9 mouse cellular contexts compared by ENCODE assay signal in genomic region chr9:62837611-62838010, GRCm38 (mm10). TPM values are rescaled to one million over a fixed set of nuclear protein-coding genes. Genes with fewer than 3 reads are reported as not detected.
DNase-seq lines count a peak whose midpoint lies in the region; ATAC-seq lines count a peak whose summit lies in the region.
"Had no signal": no experiment of that assay in that cellular context is flagged by ENCODE, and none has a peak within 500 bp of the region (broad histone marks: within the 10 kb centered on the region; RNA-seq: fewer than 3 reads in every experiment).

No protein-coding gene starts in this region.

- H3K27ac ChIP-seq in forebrain, embryonic 12.5 days, result peak overlapping the region; percentile 87; the same call in 1 of the 2 replicates
- no peak overlapping the region for H3K27ac ChIP-seq in forebrain, embryonic 14.5 days (ENCODE audit: low read depth, low read length)
- H3K27ac ChIP-seq in kidney, embryonic 16.5 days (ENCODE audit: low read length), result peak overlapping the region; percentile 83
- H3K27ac ChIP-seq in embryonic facial prominence, embryonic 13.5 days, result peak overlapping the region; percentile 92; the same call in 1 of the 2 replicates
- H3K27ac ChIP-seq in midbrain, embryonic 14.5 days (replicated peaks; ENCODE audit: low read depth, low read length), result 0 out of 2 replicates have a peak overlapping the region, but pooled peaks have one; percentile 0

- WGBS in forebrain, embryonic 12.5 days, result 71% methylated on average over 3 of the region's 3 CpGs
- WGBS in forebrain, embryonic 14.5 days, result 69% methylated on average over 3 of the region's 3 CpGs
- 25% methylated on average over 3 of the region's 3 CpGs for WGBS in kidney, embryonic 16.5 days
- 50% methylated on average over 3 of the region's 3 CpGs for WGBS in embryonic facial prominence, embryonic 13.5 days
- 54% methylated on average over 3 of the region's 3 CpGs for WGBS in midbrain, embryonic 14.5 days

- no peak for ATAC-seq in forebrain, embryonic 12.5 days (ENCODE audit: low FRiP score)
- ATAC-seq in forebrain, embryonic 14.5 days, result no peak
- peak; percentile 18; the same call in 1 of the 2 replicates for ATAC-seq in kidney, embryonic 16.5 days (ENCODE audit: low FRiP score, low TSS enrichment)
- ATAC-seq in embryonic facial prominence, embryonic 13.5 days (ENCODE audit: insufficient number of reproducible peaks, insufficient read depth, low FRiP score, low TSS enrichment, low read depth), result no peak
- ATAC-seq in midbrain, embryonic 14.5 days (ENCODE audit: low FRiP score, low TSS enrichment), result no peak

- H3K4me1 ChIP-seq in forebrain, embryonic 12.5 days, result peaks cover 26% of the 10 kb centered on the region
- peaks cover 6% of the 10 kb centered on the region for H3K4me1 ChIP-seq in forebrain, embryonic 14.5 days (ENCODE audit: control insufficient read depth, insufficient read depth, low read length)
- H3K4me1 ChIP-seq in kidney, embryonic 16.5 days (ENCODE audit: insufficient read depth, low read length), result peaks cover 19% of the 10 kb centered on the region
- H3K4me1 ChIP-seq in embryonic facial prominence, embryonic 13.5 days, result peaks cover 28% of the 10 kb centered on the region
- H3K4me1 ChIP-seq in midbrain, embryonic 14.5 days (ENCODE audit: control insufficient read depth, insufficient read depth, low read length), result peaks cover 14% of the 10 kb centered on the region; the same call in 1 of the 2 replicates

- DNase-seq in forebrain, embryonic 14.5 days (ENCODE audit: low spot score), result no peak
- DNase-seq in kidney, postnatal 10 days, result no peak
- no peak for DNase-seq in midbrain, embryonic 14.5 days
- DNase-seq in spleen, adult 18-20 months, result no peak
- DNase-seq in gastrocnemius, postnatal 4 days (ENCODE audit: low spot score in 2 of 2), result no peak
- DNase-seq: cerebellum, postnatal 14 days had no signal

- 0 out of 2 replicates have a peak, but pooled peaks cover 5% of the 10 kb centered on the region for H3K27me3 ChIP-seq in forebrain, embryonic 12.5 days
- no peaks in the 10 kb centered on the region for H3K27me3 ChIP-seq in forebrain, embryonic 14.5 days (replicated peaks; ENCODE audit: control insufficient read depth, insufficient read depth, low read length)
- no peaks in the 10 kb centered on the region for H3K27me3 ChIP-seq in kidney, embryonic 16.5 days (ENCODE audit: insufficient read depth, low read length)
- H3K27me3 ChIP-seq in embryonic facial prominence, embryonic 13.5 days, result no peaks in the 10 kb centered on the region
- H3K27me3 ChIP-seq in midbrain, embryonic 14.5 days (ENCODE audit: control insufficient read depth, insufficient read depth, low read length), result no peaks in the 10 kb centered on the region

- H3K4me2 ChIP-seq in forebrain, embryonic 12.5 days, result no peak overlapping the region
- no peak overlapping the region for H3K4me2 ChIP-seq in forebrain, embryonic 14.5 days (ENCODE audit: low read length)
- no peak overlapping the region for H3K4me2 ChIP-seq in kidney, embryonic 16.5 days (replicated peaks; ENCODE audit: low read depth, low read length)
- H3K4me2 ChIP-seq in embryonic facial prominence, embryonic 13.5 days, result 0 out of 2 replicates have a peak overlapping the region, but pooled peaks have one; percentile 89
- no peak overlapping the region; the same call in 1 of the 2 replicates for H3K4me2 ChIP-seq in midbrain, embryonic 14.5 days (ENCODE audit: low read length)

- H3K9ac ChIP-seq in forebrain, embryonic 12.5 days, result no peak overlapping the region
- no peak overlapping the region for H3K9ac ChIP-seq in forebrain, embryonic 14.5 days (ENCODE audit: low read length)
- H3K9ac ChIP-seq in kidney, embryonic 16.5 days (replicated peaks; ENCODE audit: low read length), result peak overlapping the region; percentile 90; the same call in 1 of the 2 replicates
- no peak overlapping the region for H3K9ac ChIP-seq in embryonic facial prominence, embryonic 13.5 days
- no peak overlapping the region for H3K9ac ChIP-seq in midbrain, embryonic 14.5 days (replicated peaks; ENCODE audit: low read length)

- H3K9me3 ChIP-seq in forebrain, embryonic 12.5 days, result no peaks in the 10 kb centered on the region
- H3K9me3 ChIP-seq in forebrain, embryonic 14.5 days (replicated peaks; ENCODE audit: control insufficient read depth, low read length), result no peaks in the 10 kb centered on the region
- H3K9me3 ChIP-seq in kidney, embryonic 16.5 days (ENCODE audit: low read length), result no peaks in the 10 kb centered on the region
- H3K9me3 ChIP-seq in embryonic facial prominence, embryonic 13.5 days, result no peaks in the 10 kb centered on the region
- H3K9me3 ChIP-seq in midbrain, embryonic 14.5 days (ENCODE audit: control insufficient read depth, low read length), result no peaks in the 10 kb centered on the region

- no peak overlapping the region for H3K4me3 ChIP-seq in forebrain, embryonic 12.5 days (replicated peaks)
- H3K4me3 ChIP-seq in forebrain, embryonic 14.5 days (ENCODE audit: low read depth, low read length), result no peak overlapping the region
- H3K4me3 ChIP-seq in kidney, embryonic 16.5 days (ENCODE audit: low read length), result no peak overlapping the region
- H3K4me3 ChIP-seq in embryonic facial prominence, embryonic 13.5 days, result no peak overlapping the region
- H3K4me3 ChIP-seq in midbrain, embryonic 14.5 days (replicated peaks; ENCODE audit: low read depth, low read length), result no peak overlapping the region

- no peaks in the 10 kb centered on the region for H3K36me3 ChIP-seq in forebrain, embryonic 12.5 days (replicated peaks)
- no peaks in the 10 kb centered on the region for H3K36me3 ChIP-seq in forebrain, embryonic 14.5 days (ENCODE audit: control insufficient read depth, insufficient read depth, low read length)
- H3K36me3 ChIP-seq in kidney, embryonic 16.5 days (ENCODE audit: insufficient read depth, low read length), result no peaks in the 10 kb centered on the region
- 0 out of 2 replicates have a peak, but pooled peaks cover 2% of the 10 kb centered on the region for H3K36me3 ChIP-seq in embryonic facial prominence, embryonic 13.5 days
- H3K36me3 ChIP-seq in midbrain, embryonic 14.5 days (ENCODE audit: control insufficient read depth, insufficient read depth, low read length), result no peaks in the 10 kb centered on the region

RNA-seq across cellular contexts. Expression of gene Cln6, which starts 1.0 kb away (rescaled TPM):
- 8.5 and 9.8 TPM in 2 replicates for polyA plus RNA-seq in forebrain, embryonic 12.5 days (2016; fragmentation: Nextera tagmentation; extraction: Ambion mirVana)
- polyA plus RNA-seq in forebrain, embryonic 14.5 days (2014; fragmentation: Nextera tagmentation; extraction: Ambion mirVana), result 3.8 and 4.9 TPM in 2 replicates
- 26.4 and 31.3 TPM in 2 replicates for polyA plus RNA-seq in kidney, embryonic 16.5 days (2015; fragmentation: Nextera tagmentation; extraction: Ambion mirVana)
- polyA plus RNA-seq in embryonic facial prominence, embryonic 13.5 days (2015; fragmentation: Nextera tagmentation; extraction: Ambion mirVana), result 15.8 and 21.2 TPM in 2 replicates
- polyA plus RNA-seq in midbrain, embryonic 14.5 days (2014; fragmentation: Nextera tagmentation; extraction: Ambion mirVana), result 3.1 and 5.2 TPM in 2 replicates
- total RNA-seq in gastrocnemius, postnatal 4 days (2021), result 10 to 100 TPM; 26.4 to 27.2 TPM

RNA-seq across cellular contexts. Expression of gene Calml4, which starts 20.3 kb away (rescaled TPM):
- 1.8 and 3.1 TPM in 2 replicates for polyA plus RNA-seq in forebrain, embryonic 12.5 days (2016; fragmentation: Nextera tagmentation; extraction: Ambion mirVana)
- 12.0 and 12.9 TPM in 2 replicates for polyA plus RNA-seq in forebrain, embryonic 14.5 days (2014; fragmentation: Nextera tagmentation; extraction: Ambion mirVana)
- polyA plus RNA-seq in kidney, embryonic 16.5 days (2015; fragmentation: Nextera tagmentation; extraction: Ambion mirVana), result 140 and 154 TPM in 2 replicates
- 5.9 and 9.8 TPM in 2 replicates for polyA plus RNA-seq in embryonic facial prominence, embryonic 13.5 days (2015; fragmentation: Nextera tagmentation; extraction: Ambion mirVana)
- 7.1 TPM in 2 replicates for polyA plus RNA-seq in midbrain, embryonic 14.5 days (2014; fragmentation: Nextera tagmentation; extraction: Ambion mirVana)
- 10 to 100 TPM; 19.9 to 20.3 TPM for total RNA-seq in gastrocnemius, postnatal 4 days (2021)

RNA-seq across cellular contexts. Expression of gene Fem1b, which starts 25.9 kb away (rescaled TPM):
- 56.6 and 59.0 TPM in 2 replicates for polyA plus RNA-seq in forebrain, embryonic 12.5 days (2016; fragmentation: Nextera tagmentation; extraction: Ambion mirVana)
- polyA plus RNA-seq in forebrain, embryonic 14.5 days (2014; fragmentation: Nextera tagmentation; extraction: Ambion mirVana), result 57.8 and 60.8 TPM in 2 replicates
- polyA plus RNA-seq in kidney, embryonic 16.5 days (2015; fragmentation: Nextera tagmentation; extraction: Ambion mirVana), result 23.1 and 23.5 TPM in 2 replicates
- polyA plus RNA-seq in embryonic facial prominence, embryonic 13.5 days (2015; fragmentation: Nextera tagmentation; extraction: Ambion mirVana), result 19.8 and 20.2 TPM in 2 replicates
- polyA plus RNA-seq in midbrain, embryonic 14.5 days (2014; fragmentation: Nextera tagmentation; extraction: Ambion mirVana), result 71.5 and 103 TPM in 2 replicates
- total RNA-seq in gastrocnemius, postnatal 4 days (2021), result 10 to 100 TPM; 28.9 to 29.7 TPM

Comparison
In these comparisons a context has a peak if more than half of its experiments do, and no peak if none do; other contexts are left out.
1. RNA of gene Calml4, which starts 20.3 kb away (polyA plus RNA-seq): 140 to 154 TPM in kidney, embryonic 16.5 days; 12.0 to 12.9 TPM in forebrain, embryonic 14.5 days, 7.1 TPM in midbrain, embryonic 14.5 days, 5.9 to 9.8 TPM in embryonic facial prominence, embryonic 13.5 days and 1.8 to 3.1 TPM in forebrain, embryonic 12.5 days; every median in the first group is over 10 times any median in the second.